Mouse (Mus musculus): ENCODE measurements around the gene Slc27a2. TPM values are rescaled to one million over a fixed set of nuclear protein-coding genes. Genes with fewer than 3 reads are reported as not detected.

Slc27a2 gene
- total and polyA plus RNA-seq, 2 experiments from 2014 or later: 5.9 to 6.9 TPM

- no peaks in the 10 kb centered on the region for H3K27me3 ChIP-seq (ENCODE audit: insufficient read depth, low read length)
- no peak overlapping the region for H3K4me3 ChIP-seq (ENCODE audit: low read depth, low read length)
- no peak overlapping the region for H3K4me2 ChIP-seq (ENCODE audit: low read depth)
- DNase-seq (no peak), ATAC-seq (no peak)
- H3K36me3 ChIP-seq (ENCODE audit: insufficient read depth): no peaks in the 10 kb centered on the region
- no peak overlapping the region for H3K9ac ChIP-seq
- H3K9me3 ChIP-seq (ENCODE audit: low read length): no peaks in the 10 kb centered on the region
- H3K4me1 ChIP-seq (ENCODE audit: insufficient read depth): no peaks in the 10 kb centered on the region
- H3K27ac ChIP-seq (ENCODE audit: low read depth, low read length): no peak overlapping the region
- no peak for TF ChIP-seq CTCF (IDR thresholded peaks at IDR 0.05; ENCODE audit: low read depth)
Measured at GRCm38 (mm10) chr2:126537654-126538053, 14.6 kb upstream of the Slc27a2 start.

DNA sequence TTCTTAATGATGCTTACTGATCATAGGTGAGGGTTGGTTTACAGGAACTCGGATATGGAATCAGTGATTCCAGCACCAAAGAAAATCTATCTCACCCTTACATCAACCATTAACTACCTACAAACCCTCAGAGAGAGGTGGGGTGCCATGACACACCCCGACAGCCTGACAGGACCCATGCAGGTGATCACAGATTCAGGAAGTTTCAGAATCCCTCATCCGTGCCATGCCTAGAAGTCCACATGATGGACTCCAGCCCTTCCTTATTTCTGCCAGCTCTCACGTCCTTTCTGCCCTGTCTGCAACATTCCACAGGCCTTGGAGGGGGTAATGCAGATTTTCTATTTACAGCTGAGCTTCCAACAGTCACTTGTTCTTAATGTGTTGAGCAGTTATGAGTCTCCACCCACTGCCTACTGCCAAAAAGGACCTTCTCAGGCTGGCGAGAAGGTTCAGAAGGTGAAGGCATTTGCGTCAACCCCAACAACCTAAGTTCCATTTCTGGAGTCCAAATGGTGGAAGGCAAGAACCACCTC lies 11.7 kb upstream of the Slc27a2 start:
- DNase-seq (no peak), ATAC-seq (no peak)
- TF ChIP-seq CTCF (IDR thresholded peaks at IDR 0.05; ENCODE audit: low read depth): no peak
- no peaks in the 10 kb centered on the region for H3K27me3 ChIP-seq (ENCODE audit: insufficient read depth, low read length)
- no peak overlapping the region for H3K4me2 ChIP-seq (ENCODE audit: low read depth)
- no peak overlapping the region for H3K9ac ChIP-seq
- H3K4me1 ChIP-seq (ENCODE audit: insufficient read depth): no peaks in the 10 kb centered on the region
- 84% methylated on average over 6 of the region's 6 CpGs for WGBS
- H3K36me3 ChIP-seq (ENCODE audit: insufficient read depth): no peaks in the 10 kb centered on the region
- no peak overlapping the region for H3K4me3 ChIP-seq (ENCODE audit: low read depth, low read length)
- no peak overlapping the region for H3K27ac ChIP-seq (ENCODE audit: low read depth, low read length)
- no peaks in the 10 kb centered on the region for H3K9me3 ChIP-seq (ENCODE audit: low read length)

DNA sequence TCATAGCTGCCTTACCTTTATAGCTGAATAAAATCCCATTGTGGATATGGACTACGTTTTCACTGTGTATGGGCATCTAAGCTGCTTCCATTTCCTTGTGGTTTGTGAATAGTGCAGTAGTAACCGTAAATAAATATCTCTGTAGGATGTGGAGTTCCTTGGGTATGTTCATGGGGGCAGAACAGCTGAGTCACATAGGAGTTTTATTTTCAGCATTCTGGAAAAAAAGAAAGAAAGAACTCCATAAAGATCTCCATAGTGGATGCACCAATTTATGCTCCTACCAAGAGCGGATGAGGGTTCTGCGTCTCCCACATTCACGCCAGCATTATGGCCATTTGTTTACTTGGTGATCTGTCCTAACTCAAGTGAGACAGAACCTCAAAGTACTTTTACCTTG lies 10.0 kb upstream of the Slc27a2 start:
- Histone ChIP-seq H3K27ac (ENCODE audit: low read depth, low read length) (no peak overlapping the region), H3K4me3 (ENCODE audit: low read depth, low read length) (no peak overlapping the region), H3K4me1 (ENCODE audit: insufficient read depth) (no peaks in the 10 kb centered on the region), H3K4me2 (ENCODE audit: low read depth) (no peak overlapping the region), H3K9me3 (ENCODE audit: low read length) (no peaks in the 10 kb centered on the region), H3K27me3 (ENCODE audit: insufficient read depth, low read length) (no peaks in the 10 kb centered on the region), H3K36me3 (ENCODE audit: insufficient read depth) (no peaks in the 10 kb centered on the region), H3K9ac (no peak overlapping the region)
- no peak for DNase-seq
- no peak for TF ChIP-seq CTCF (IDR thresholded peaks at IDR 0.05; ENCODE audit: low read depth)
- 92% methylated on average over 5 of the region's 5 CpGs for WGBS
- no peak for ATAC-seq

DNA sequence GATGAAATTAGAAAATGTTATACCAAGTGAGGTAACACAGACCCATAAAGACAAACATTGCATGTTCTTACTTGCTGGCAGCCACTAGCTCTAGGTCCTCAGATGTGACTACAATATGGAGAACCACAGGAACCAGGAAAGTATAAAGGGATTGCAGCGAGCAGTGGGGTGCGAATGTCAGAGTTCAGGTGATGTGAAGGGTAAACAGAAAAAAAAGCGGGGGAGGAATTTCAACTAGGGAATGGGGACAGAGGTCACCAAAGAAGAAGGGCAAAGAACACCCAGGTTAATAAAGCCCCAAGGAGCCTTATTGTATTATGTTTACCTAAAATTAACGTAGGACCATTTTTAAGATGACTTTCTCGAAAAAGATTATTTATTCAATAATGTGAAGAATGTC lies 6.9 kb upstream of the Slc27a2 start:
- Histone ChIP-seq H3K36me3 (ENCODE audit: insufficient read depth) (no peaks in the 10 kb centered on the region), H3K9me3 (ENCODE audit: low read length) (no peaks in the 10 kb centered on the region), H3K4me2 (ENCODE audit: low read depth) (no peak overlapping the region), H3K27ac (ENCODE audit: low read depth, low read length) (no peak overlapping the region), H3K27me3 (ENCODE audit: insufficient read depth, low read length) (no peaks in the 10 kb centered on the region), H3K4me1 (ENCODE audit: insufficient read depth) (no peaks in the 10 kb centered on the region), H3K4me3 (ENCODE audit: low read depth, low read length) (no peak overlapping the region), H3K9ac (no peak overlapping the region)
- DNase-seq (no peak), ATAC-seq (no peak)
- 78% methylated on average over 5 of the region's 5 CpGs for WGBS
- TF ChIP-seq CTCF (IDR thresholded peaks at IDR 0.05; ENCODE audit: low read depth): no peak

DNA sequence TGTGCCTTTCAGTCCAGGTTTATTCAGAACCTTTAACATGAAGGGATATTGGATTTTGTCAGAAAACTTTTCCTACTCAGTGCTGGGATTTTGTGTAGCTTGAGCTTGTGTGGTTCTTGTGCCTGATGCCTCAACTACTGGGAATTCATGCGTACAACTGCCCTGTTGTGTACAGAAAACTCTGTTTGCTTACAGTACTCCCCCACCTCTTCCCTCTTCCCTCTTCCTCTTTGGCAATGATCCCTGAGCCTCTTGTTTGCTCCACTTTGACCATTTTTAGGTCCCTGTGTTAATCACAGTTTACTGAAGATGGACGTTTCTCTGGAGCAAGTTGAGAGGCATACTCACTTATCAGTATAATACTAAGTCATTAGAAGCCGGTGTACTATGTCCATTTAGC lies 5.8 kb upstream of the Slc27a2 start:
- no peak for ATAC-seq

DNA sequence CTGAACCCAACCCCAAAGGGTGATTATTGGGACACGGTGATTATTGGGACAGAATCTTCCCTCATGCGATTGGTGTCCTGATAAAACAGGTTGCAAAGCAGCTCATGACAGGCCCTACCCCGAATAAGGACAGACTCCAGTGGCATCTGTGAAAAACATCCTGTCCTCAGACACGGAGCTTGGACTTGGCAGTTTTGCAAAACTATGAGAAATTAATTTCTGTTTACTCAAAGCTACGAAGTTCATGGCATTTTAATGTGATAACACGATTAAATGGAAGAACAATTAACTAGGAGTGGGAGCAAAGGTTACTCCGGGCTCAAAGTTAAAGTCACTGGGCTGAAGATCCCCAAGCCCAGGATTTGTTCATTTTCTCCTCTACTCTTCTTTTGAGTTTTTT lies 2.5 kb upstream of the Slc27a2 start:
- no peak for DNase-seq
- Histone ChIP-seq H3K4me1 (ENCODE audit: insufficient read depth) (0 out of 2 replicates have a peak, but pooled peaks cover 3% of the 10 kb centered on the region), H3K4me3 (ENCODE audit: low read depth, low read length) (no peak overlapping the region), H3K4me2 (ENCODE audit: low read depth) (no peak overlapping the region), H3K9me3 (ENCODE audit: low read length) (no peaks in the 10 kb centered on the region), H3K27ac (ENCODE audit: low read depth, low read length) (no peak overlapping the region), H3K36me3 (ENCODE audit: insufficient read depth) (no peaks in the 10 kb centered on the region), H3K9ac (no peak overlapping the region), H3K27me3 (ENCODE audit: insufficient read depth, low read length) (peaks cover 23% of the 10 kb centered on the region)
- no peak for TF ChIP-seq CTCF (IDR thresholded peaks at IDR 0.05; ENCODE audit: low read depth)
- no peak for ATAC-seq
- 88% methylated on average over 7 of the region's 7 CpGs for WGBS

More for the DNA sequence above, 5.8 kb upstream of the Slc27a2 start:
- H3K9ac ChIP-seq: no peak overlapping the region
- H3K27ac ChIP-seq (ENCODE audit: low read depth, low read length): no peak overlapping the region
- H3K9me3 ChIP-seq (ENCODE audit: low read length): no peaks in the 10 kb centered on the region
- no peaks in the 10 kb centered on the region for H3K36me3 ChIP-seq (ENCODE audit: insufficient read depth)
- H3K4me3 ChIP-seq (ENCODE audit: low read depth, low read length): no peak overlapping the region
- H3K4me2 ChIP-seq (ENCODE audit: low read depth): no peak overlapping the region
- 81% methylated on average over 3 of the region's 3 CpGs for WGBS
- no peak for TF ChIP-seq CTCF (IDR thresholded peaks at IDR 0.05; ENCODE audit: low read depth)
- no peak for DNase-seq
- H3K27me3 ChIP-seq (ENCODE audit: insufficient read depth, low read length): peaks cover 7% of the 10 kb centered on the region; the same call in 1 of the 2 replicates
- no peaks in the 10 kb centered on the region for H3K4me1 ChIP-seq (ENCODE audit: insufficient read depth)

GRCm38 (mm10) chr2:126551244-126551890 lies 840 bp upstream of the Slc27a2 start:
- no peak overlapping the region for H3K27ac ChIP-seq (ENCODE audit: low read depth, low read length)
- DNase-seq (no peak), ATAC-seq (no peak)
- no peak for TF ChIP-seq CTCF (IDR thresholded peaks at IDR 0.05; ENCODE audit: low read depth)
- H3K9me3 ChIP-seq (ENCODE audit: low read length): no peaks in the 10 kb centered on the region
- 0 out of 2 replicates have a peak, but pooled peaks cover 3% of the 10 kb centered on the region for H3K4me1 ChIP-seq (ENCODE audit: insufficient read depth)
- no peaks in the 10 kb centered on the region for H3K36me3 ChIP-seq (ENCODE audit: insufficient read depth)
- H3K27me3 ChIP-seq (ENCODE audit: insufficient read depth, low read length): peaks cover 23% of the 10 kb centered on the region
- no peak overlapping the region for H3K4me3 ChIP-seq (ENCODE audit: low read depth, low read length)
- no peak overlapping the region for H3K9ac ChIP-seq
- H3K4me2 ChIP-seq (ENCODE audit: low read depth): no peak overlapping the region
- 74% methylated on average over 8 of the region's 8 CpGs for WGBS
